Mouse (Mus musculus): Measurements from ENCODE around the gene Eif3l. TPM values are rescaled to one million over a fixed set of nuclear protein-coding genes. Genes with fewer than 3 reads are reported as not detected.

Eif3l gene
- polyA plus RNA-seq, 1 experiment: 114 TPM

DNA sequence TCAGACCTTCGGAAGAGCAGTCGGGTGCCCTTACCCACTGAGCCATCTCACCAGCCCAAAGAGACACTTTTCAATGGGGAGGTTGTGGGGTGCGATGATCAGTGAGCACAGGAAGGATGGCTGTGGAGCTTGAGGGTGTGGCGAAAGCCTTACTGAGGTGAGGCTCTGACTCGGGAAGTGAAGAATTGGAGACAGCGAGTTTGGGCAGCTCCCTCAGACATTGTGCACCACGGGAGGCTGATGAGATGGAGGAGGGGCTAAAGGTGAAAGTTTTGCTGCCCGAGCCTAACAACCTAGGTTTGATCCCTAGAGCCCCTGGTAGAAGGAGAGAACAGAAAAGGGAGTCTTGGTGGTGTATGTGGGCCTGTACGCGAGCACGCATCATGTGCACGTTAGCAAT lies 68.3 kb downstream of the Eif3l start:
- no peak overlapping the region for H3K4me3 ChIP-seq (ENCODE audit: insufficient read depth, low read length)
- H3K27ac ChIP-seq (ENCODE audit: insufficient read depth, low read depth, low read length): no peak overlapping the region
- H3K4me1 ChIP-seq (ENCODE audit: control insufficient read depth, insufficient read depth, low read length): peaks cover 10% of the 10 kb centered on the region
- TF ChIP-seq CTCF (IDR thresholded peaks at IDR 0.05; ENCODE audit: low read depth, low read length) (no peak), POLR2A (IDR thresholded peaks at IDR 0.05; ENCODE audit: borderline replicate concordance, low read depth, low read length) (no peak)

Other genes starting within 250 kb of the Eif3l start
- gene Cdc42ep1, start 232.6 kb upstream of the Eif3l start, polyA plus RNA-seq (2012; ENCODE audit: insufficient read depth, insufficient read length, missing spikeins): 0.31 and 0.36 TPM in 2 replicates
- not detected in 2 replicates for gene Lgals2, start 219.7 kb upstream of the Eif3l start, polyA plus RNA-seq (2012; ENCODE audit: insufficient read depth, insufficient read length, missing spikeins)
- gene Gga1, start 198.0 kb upstream of the Eif3l start, polyA plus RNA-seq (2012; ENCODE audit: insufficient read depth, insufficient read length, missing spikeins): 68.7 and 76.5 TPM in 2 replicates
- not detected in 2 replicates for gene Gm49510, start 175.5 kb upstream of the Eif3l start, polyA plus RNA-seq (2012; ENCODE audit: insufficient read depth, insufficient read length, missing spikeins)
- 158 and 180 TPM in 2 replicates for gene Sh3bp1, start 175.4 kb upstream of the Eif3l start, polyA plus RNA-seq (2012; ENCODE audit: insufficient read depth, insufficient read length, missing spikeins)
- 1.7 and 2.3 TPM in 2 replicates for gene Pdxp, start 161.3 kb upstream of the Eif3l start, polyA plus RNA-seq (2012; ENCODE audit: insufficient read depth, insufficient read length, missing spikeins)
- 1,085 and 1,245 TPM in 2 replicates for gene Lgals1, start 148.5 kb upstream of the Eif3l start, polyA plus RNA-seq (2012; ENCODE audit: insufficient read depth, insufficient read length, missing spikeins)
- gene Nol12, start 140.2 kb upstream of the Eif3l start, polyA plus RNA-seq (2012; ENCODE audit: insufficient read depth, insufficient read length, missing spikeins): 25.7 and 28.1 TPM in 2 replicates
- 28.7 and 33.2 TPM in 2 replicates for gene Triobp, start 127.5 kb upstream of the Eif3l start, polyA plus RNA-seq (2012; ENCODE audit: insufficient read depth, insufficient read length, missing spikeins)
- gene H1f0, start 46.7 kb upstream of the Eif3l start, polyA plus RNA-seq (2012; ENCODE audit: insufficient read depth, insufficient read length, missing spikeins): 87.7 and 88.8 TPM in 2 replicates
- not detected in 2 replicates for gene Galr3, start 33.3 kb upstream of the Eif3l start, polyA plus RNA-seq (2012; ENCODE audit: insufficient read depth, insufficient read length, missing spikeins)
- gene Ankrd54, start 12.3 kb upstream of the Eif3l start, polyA plus RNA-seq (2012; ENCODE audit: insufficient read depth, insufficient read length, missing spikeins): 14.0 TPM in 2 replicates
- 16.2 and 16.3 TPM in 2 replicates for gene Micall1, start 33.7 kb downstream of the Eif3l start, polyA plus RNA-seq (2012; ENCODE audit: insufficient read depth, insufficient read length, missing spikeins)
- 107 and 110 TPM in 2 replicates for gene Polr2f, start 65.8 kb downstream of the Eif3l start, polyA plus RNA-seq (2012; ENCODE audit: insufficient read depth, insufficient read length, missing spikeins)
- gene 1700088E04Rik, start 66.1 kb downstream of the Eif3l start, polyA plus RNA-seq (2012; ENCODE audit: insufficient read depth, insufficient read length, missing spikeins): 1.6 TPM in 1 of 2 replicates, not detected in the other
- gene Sox10, start 90.1 kb downstream of the Eif3l start, polyA plus RNA-seq (2012; ENCODE audit: insufficient read depth, insufficient read length, missing spikeins): not detected in 2 replicates
- 11.4 and 13.0 TPM in 2 replicates for gene Pick1, start 154.0 kb downstream of the Eif3l start, polyA plus RNA-seq (2012; ENCODE audit: insufficient read depth, insufficient read length, missing spikeins)
- gene Gm49486, start 154.2 kb downstream of the Eif3l start, polyA plus RNA-seq (2012; ENCODE audit: insufficient read depth, insufficient read length, missing spikeins): not detected in 2 replicates
- gene Slc16a8, start 179.6 kb downstream of the Eif3l start, polyA plus RNA-seq (2012; ENCODE audit: insufficient read depth, insufficient read length, missing spikeins): not detected in 2 replicates
- gene Baiap2l2, start 210.4 kb downstream of the Eif3l start, polyA plus RNA-seq (2012; ENCODE audit: insufficient read depth, insufficient read length, missing spikeins): not detected in 2 replicates